Mouse (Mus musculus): ENCODE measurements around the gene Fastkd1.

DNA sequence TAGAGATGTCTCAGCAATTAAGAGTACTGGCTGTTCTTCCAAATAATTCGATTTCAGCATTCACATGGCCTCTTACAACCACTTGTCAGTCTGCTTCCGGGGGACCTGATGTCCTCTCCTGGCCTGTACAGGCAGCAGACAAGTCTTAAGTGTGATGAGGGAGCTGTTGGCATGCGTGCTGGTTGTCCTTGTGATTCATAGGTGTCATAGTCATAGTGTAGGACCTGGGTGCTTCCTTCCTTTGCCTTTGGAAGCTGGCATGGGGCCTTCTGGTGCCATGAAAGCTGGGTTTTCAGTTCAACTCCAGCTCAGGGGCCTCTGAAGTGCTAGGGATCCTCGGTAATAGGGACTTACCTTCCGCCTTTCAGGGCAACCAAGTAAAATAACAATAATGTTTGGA is 810 bp upstream of the Fastkd1 start:
- TF ChIP-seq EP300 (IDR thresholded peaks at IDR 0.05; ENCODE audit: low read depth): no peak
- no peak for TF ChIP-seq CTCF (IDR thresholded peaks at IDR 0.05; ENCODE audit: low read depth)
